Mouse (Mus musculus): ENCODE data around the gene Pqlc3.
A peak's percentile ranks its signal among the peaks of the same experiment; 100 is the strongest.
"Not testable (repeated sequence)": the region's sequence is repeated elsewhere in the genome, so short reads cannot be mapped to it uniquely, and the experiment has no call there.

Gene Pqlc3

DNA sequence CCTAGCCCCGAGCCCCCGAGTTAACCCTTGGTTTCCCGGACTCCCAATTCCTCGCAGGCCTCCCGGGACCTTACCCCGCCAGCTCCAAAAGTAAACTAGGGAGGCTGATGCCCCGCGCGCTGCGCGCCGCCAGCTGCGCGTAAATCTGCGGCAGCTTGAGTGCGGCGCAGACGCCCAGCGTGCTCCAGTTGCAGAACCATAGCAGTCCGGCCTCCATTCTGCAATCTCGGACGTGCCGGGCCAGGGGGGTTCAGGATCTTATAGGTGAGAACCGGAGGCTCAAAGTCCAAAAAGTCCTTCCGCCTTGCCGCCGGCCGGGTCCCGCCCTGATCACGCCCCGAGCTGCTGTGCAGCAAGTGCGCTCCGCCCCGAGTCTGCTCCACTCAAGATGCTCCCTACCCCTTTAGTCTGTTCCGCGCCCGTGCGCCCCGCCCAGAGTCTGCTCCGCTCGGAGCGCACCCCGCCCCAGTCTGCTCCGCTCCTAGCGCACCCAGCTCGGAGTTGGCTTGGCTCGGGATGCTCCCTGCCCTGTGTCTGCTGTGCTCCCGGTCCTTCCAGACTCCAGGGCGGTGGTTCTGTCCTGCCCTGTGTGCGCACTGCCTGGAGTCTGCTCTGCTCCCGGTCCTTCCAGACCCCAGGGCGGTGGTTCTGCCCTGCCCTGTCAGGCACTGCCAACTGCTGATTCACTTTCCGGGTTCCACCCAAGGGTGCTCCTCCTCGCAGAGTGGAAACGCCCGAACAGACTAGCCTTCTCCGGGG lies at the start of gene Pqlc3:
TSS of gene Pqlc3 (minus strand) at position 670 of the 759 bp plus-strand sequence.
- DNase-seq (ENCODE audit: extremely low spot score): peak; percentile 77

DNA sequence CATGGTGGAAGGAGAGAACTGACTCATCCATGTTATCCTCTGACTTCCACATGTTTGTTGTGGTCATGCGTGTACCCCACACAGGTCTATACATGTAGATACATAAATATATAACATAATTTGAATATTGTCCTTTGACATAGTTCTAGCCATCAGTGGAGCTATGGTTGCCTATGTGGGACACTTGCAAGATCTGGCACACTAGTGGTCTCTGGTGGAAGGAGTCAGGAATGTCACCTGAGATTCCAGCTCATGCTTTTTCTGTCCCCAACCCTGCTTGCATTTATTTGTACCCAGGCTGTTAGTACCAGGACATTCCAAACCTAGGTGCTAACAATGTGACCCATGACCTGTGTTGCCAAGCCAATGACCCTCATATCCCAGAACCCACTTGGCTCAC lies 49.6 kb upstream of the Pqlc3 start:
- no peak for DNase-seq (ENCODE audit: extremely low spot score)

DNA sequence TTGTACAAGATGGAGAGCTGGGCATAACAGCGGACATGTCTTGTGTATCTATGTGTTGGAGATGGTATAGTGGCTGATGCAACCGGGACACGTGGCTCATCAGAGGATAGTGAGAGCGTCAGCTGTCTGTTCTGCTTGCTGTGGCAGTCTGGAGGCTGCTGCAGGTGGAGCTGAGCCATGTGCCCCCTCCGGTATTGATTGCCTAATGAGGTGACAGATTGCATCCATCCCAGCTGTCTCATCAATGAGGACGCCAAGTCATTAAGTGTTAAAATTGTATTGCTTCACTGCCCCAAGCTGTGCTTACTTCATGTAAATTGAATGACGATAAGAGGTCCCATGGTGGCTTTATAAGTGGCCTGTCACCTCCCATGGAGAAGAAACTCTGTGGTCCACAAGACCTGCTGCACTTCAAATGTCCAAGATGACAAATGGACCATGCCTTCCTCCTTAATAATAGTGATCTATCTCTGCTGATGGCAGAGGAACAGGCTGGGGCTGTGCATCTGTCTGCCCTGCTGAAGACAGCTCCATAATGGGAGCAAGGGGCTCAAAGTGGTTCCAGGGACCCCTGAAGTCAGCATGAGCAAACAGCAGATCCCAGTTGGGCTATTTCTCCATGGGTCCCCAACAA lies 48.9 kb upstream of the Pqlc3 start:
- DNase-seq (ENCODE audit: extremely low spot score): no peak

DNA sequence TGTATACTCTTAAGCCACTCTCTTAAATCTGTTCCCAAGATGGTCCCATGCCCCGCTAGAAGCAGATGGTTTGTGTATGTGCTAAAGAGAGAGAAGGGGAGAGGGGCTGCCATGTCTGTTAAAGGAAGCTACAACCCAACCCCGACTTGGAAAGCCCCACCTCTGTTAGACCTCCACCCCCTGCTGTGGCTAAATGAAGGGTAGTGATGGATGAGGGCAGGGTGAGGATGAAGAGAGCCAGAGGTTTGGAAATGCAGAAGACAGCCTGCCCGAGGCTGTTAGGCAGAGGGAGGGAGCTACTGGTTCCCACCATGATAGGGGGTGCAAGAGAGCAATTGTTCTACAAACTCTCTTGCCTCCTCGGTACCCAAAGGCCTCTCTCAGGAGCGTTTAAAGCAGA lies 43.1 kb upstream of the Pqlc3 start:
- DNase-seq (ENCODE audit: extremely low spot score): no peak

DNA sequence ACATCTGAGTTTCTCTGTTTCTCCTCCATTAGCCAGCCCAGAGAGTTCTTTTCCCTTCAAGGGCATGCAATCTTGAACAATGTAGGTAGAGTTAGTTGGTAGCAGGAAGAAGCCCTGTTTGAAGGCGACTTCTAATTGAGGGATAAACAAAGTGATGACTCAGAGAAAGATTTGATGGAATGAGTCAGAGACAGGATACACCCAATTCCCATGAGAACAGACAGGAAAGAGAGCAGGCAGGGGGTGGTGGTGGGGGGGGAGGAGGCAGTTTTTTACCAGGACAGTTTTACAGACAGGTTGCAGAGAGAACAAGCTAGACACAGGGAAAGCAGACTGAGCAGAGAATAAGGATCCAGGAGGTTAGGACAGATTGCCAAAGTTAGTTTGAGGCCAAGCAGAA lies 40.4 kb upstream of the Pqlc3 start:
- no peak for DNase-seq (ENCODE audit: extremely low spot score)

DNA sequence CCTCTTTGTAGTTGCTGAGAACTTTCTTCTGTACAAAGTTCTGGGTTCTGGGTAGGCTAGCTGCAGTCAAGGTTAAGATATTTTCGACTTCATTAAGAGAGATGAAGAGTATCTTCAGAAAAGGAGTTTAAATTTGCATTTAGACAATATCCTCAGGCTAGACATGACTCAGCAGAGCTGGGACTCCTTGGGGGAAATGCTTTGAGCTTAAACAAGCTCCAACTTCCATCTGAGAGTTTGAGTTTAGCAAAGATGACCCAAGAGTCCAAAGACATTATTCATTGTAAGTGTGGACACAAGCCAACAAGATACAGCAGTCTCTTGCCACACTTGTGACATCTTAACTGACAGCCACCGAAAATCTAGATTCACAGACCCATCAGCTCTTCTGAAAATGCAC lies 39.2 kb upstream of the Pqlc3 start:
- DNase-seq (ENCODE audit: extremely low spot score): no peak

DNA sequence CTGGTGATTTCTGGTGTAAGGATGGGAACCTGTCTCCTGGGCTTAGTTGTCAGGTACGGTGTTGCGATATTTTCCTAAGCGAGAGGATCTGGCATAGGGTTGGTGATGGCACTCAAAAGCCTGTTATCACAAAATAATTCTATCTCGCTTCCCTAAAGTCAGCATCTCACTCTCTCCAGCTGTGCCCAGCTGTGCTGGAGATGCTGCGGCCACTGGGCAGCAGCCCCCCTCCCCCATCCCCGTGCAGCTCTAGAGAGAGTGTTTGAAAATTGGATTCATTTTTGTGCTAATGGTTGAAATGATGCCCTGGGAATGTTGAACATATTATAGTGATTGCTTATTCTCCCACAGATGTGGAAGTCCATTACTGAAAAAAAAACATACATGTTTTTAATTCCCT lies 38.0 kb upstream of the Pqlc3 start:
- no peak for DNase-seq (ENCODE audit: extremely low spot score)

DNA sequence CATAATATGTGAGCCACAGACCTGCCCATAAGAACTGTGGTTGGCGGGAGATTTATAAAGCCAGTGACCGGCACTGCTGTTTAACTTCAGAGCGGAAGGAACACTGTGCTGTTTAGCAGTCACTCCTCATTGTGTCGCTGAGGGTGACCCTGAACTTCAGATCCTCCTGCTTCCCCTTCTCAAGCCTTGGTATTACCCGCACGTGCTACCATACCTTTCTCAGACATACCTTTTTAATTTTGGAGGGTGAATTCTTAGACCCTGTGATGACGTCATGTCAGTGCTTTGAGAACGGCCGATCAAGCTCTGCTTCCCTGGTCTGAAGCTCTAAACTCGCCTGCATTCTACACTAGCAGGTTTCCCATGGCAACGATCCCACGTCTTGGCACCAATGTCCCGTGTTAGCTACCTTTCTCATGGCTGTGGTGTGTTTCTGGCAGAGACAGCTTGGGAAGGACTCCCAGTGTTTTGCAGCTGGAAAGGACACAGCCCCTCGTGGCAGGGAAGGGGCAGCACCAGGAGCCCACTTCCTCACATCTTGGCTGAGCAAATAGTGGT lies 36.9 kb upstream of the Pqlc3 start:
- DNase-seq (ENCODE audit: extremely low spot score): no peak

DNA sequence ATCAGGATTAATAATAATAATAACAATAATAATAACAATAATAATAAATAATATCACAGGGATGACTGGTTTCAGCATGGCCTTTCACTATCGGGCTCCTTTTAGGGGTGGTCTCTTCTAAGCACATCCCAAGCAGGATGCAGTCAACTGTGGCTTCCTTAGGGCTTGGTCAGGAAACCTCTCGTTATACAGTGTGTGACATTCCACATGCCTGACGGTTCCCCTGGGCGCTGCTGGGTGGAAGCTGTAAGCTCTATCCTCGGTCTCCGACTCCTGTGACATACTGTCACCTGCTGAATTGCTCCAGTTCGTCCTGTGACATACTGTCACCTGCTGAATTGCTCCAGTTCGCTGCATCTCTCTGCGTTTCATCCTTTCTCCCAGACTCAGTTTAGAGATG lies 36.3 kb upstream of the Pqlc3 start:
- no peak for DNase-seq (ENCODE audit: extremely low spot score)

DNA sequence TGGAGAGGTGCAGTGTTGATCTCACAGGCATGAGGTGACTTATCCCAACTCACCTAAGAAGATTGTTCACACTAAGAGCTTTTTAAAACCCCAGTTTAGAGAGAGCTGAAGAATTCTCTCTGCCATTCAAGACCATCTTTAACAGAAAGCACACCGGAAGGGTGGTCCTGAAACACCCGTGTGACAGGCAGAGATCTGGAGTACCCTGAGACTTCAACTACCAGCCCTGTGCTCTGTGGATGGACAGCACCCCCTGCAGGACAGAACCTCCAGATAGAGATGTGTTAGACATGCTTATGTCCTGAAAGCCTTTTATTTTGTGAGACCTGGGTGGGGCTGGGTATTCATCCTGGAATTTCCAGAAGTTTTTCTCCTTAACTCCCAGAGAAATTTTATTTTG lies 34.9 kb upstream of the Pqlc3 start:
- peak; percentile 29 for DNase-seq (ENCODE audit: extremely low spot score)

DNA sequence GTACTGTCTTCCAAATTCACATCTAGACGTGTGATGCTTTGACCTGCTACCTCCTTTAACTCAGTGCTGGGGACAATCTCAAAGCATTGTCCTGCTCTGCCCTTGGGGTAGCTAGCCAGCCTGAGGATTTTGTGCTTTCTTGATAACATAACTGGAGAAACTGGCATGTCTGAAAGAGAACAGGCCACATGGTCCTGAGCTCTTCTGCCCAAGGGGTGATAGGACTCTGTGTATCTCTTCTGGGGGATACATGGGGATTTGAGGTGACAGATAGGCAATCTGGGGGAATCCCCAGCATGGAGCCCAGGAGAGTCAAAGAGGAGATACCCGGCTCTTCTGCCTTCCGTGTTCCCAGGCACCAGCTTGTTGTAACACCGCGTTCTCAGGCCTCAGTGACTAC lies 34.5 kb upstream of the Pqlc3 start:
- no peak for DNase-seq (ENCODE audit: extremely low spot score)

DNA sequence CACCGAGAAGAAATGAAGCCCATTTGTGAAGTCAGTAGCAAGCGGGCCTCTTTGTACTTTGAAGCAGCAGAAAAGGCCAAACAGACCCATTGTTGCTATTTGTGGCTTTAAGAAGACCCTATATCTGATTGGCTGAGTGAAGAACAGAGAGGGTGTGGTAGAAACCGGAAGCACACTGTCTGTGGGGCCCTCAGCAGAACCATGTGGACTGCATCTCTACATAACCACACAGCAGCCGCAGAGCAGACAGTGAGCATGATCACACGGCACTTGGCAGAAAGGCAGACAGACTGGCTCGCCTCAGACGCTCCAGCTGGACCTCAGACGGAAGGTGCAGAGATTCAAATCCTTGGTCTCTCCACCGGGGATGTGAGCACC lies 33.2 kb upstream of the Pqlc3 start:
- no peak for DNase-seq (ENCODE audit: extremely low spot score)

DNA sequence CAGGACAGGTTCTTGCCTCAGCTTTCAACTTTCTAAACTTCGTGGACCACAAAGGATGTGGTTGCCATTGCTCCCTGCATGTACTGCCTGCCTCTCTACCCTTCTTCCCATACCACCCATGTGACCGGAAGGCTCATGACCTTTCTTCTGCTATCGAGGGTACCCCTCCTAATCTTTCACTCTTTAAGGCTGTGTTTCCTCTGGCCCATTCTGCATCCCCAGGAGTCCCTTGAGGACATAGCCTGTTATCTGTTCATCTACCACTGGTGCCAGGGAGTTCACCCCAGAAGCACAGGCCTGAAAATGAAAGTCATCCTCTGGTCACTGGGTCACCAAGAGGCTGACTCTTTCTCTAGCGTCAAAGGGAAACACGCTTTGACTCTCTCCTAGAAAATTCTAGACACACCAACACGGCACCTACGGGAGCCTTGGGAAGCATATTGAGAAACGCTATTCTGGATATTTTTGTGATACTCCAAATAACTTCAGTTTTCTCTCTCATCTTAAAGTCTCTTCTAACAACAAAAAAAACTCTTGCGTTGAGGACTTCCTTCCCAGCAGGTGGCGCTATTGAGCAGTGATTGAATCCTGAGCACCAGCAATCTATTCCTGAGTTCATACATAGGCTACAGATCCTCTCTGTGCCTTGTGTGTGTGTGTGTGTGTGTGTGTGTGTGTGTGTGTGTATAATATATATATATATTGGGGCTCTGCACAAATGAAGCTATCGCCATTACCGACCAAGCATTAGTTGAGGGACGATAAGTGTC lies 32.7 kb upstream of the Pqlc3 start:
- peak; percentile 70 for DNase-seq (ENCODE audit: extremely low spot score)

DNA sequence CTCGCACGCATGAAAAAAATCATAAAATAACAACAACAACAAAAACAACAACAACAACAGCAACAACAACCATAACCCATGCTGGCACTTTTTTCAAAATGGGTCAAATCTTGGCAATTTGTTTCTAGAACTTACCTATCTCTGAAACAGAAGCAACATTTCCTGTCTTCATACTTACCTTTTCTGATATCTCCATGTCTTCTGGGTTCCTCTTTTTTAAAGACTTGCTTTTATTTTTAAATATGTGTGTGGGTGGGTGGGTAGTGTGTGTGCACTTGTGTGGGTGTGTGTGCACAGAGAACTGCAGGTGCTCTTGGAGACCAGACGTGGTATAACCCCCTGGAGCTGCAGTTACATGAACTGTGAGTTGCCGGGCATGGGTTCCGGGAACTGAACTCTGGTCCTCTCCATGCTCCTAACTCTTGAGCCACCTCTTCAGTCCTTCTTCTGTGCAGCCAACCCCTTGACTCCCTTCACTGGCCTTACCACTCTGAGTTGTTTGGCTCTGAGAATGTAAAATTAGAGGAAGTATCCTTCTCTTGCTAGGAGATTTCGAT lies 24.4 kb upstream of the Pqlc3 start:
- DNase-seq (ENCODE audit: extremely low spot score): no peak

DNA sequence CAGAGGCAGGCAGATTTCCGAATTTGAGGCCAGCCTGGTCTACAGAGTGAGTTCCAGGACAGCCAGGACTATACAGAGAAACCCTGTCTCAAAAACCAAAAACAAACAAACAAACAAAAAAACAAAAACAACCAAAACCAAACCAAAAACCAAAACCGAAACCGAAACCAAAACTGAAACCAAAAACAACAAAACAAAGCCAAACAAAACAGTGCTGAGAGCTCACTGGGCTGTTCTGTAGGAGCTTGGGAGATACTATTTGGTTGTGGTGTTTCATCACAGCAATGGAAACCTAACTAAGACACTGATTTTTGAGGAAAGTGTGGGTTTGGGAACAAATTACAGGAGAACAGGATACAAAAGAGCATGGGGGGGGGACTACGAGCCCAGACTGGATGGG lies 21.9 kb upstream of the Pqlc3 start:
- DNase-seq (ENCODE audit: extremely low spot score): no peak

DNA sequence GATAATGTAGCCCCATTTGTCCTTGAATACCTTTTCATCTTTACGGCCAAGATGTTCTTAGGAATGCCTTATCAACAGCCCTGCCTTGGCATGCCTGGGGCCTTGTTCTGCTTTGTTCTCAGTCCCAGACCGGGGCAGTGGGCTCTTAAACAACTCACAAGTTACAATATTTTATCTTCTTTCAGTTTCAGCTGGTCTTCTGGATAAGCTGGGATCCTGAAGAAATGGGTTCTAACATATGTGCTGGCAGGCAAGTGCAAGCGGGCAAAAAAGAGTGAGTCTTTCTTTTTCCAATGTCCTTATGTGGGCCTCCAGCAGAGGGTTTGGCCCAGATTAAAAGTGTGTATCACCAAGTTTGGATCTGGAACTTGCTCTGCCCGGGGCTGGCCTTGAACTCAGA lies 20.9 kb upstream of the Pqlc3 start:
- not testable (repeated sequence) for DNase-seq (ENCODE audit: extremely low spot score)

DNA sequence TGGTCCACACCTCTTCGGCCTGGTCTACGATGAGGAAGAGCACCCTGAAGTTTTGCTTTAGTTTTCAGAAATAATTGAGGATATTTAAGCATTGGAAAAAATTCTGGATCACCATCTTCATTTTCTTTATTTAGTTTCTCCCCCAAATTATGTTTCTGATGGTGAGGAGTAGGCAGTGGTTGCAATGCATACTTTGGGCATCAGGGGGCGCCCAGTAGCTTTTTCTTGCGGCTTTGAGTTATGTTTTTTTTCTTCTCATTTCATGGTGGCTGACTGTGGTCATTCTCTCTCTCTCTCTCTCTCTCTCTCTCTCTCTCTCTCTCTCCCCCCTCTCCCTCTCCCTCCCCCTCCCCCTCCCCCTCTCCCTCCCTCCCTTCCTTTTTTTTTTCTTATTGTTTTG lies 18.3 kb upstream of the Pqlc3 start:
- peak; percentile 42 for DNase-seq (ENCODE audit: extremely low spot score)

DNA sequence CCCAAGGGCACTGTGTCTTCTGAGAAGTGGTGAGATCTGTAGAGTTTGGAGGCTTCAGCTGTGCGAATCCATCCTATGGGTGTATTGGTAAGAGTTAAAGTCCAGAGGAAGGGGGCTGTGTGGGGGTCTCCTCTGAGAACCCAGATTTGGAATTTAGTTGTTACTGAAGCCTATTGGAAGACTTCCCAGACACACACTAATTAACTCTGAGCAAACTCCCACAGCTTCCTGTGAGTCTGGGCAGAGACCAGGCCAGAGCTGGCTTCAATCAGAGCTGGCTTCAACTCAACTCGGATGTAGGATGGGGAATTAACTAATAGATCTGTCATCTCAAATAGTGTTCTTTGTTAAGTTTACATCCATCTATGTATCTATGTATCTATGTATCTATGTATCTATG lies 15.5 kb upstream of the Pqlc3 start:
- DNase-seq (ENCODE audit: extremely low spot score): no peak

DNA sequence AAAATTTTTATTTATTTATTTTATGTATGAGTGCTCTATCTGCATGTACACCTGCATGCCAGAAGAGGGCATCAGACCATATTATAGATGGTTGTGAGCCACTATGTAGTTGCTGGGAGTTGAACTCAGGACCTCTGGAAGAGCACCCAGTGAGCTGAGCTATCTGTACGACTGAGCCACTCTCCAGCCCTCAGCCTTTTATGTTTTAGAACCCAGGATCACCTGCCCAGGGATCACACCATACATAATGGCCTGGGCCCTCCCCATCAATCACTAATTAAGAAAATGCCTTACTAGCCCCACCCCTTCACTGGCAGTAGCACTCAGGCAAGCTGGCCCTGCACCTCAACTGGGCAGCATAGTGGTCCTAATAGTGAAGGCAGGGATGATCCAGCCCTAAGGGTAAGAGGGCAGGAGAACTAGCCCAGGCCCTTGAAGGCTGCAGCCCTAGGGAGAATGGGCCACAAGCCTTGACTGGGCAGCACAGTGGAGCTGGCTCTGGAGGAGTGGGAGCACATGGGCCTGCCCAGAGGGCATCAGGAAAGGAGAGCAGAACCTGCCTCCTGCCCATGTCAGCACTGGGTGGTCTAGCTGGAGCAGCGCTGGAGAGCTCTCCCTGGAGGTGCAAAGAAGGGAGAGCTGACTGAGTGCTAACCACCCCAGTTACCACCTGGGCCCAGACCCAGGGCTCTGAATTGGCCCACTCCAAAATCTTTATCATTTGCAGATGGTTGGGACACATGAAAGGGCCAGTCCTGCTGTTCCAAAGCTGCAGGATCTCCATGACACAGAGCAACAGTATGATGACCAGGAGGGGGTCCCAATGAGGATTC lies 12.1 kb upstream of the Pqlc3 start:
- DNase-seq (ENCODE audit: extremely low spot score): no peak

DNA sequence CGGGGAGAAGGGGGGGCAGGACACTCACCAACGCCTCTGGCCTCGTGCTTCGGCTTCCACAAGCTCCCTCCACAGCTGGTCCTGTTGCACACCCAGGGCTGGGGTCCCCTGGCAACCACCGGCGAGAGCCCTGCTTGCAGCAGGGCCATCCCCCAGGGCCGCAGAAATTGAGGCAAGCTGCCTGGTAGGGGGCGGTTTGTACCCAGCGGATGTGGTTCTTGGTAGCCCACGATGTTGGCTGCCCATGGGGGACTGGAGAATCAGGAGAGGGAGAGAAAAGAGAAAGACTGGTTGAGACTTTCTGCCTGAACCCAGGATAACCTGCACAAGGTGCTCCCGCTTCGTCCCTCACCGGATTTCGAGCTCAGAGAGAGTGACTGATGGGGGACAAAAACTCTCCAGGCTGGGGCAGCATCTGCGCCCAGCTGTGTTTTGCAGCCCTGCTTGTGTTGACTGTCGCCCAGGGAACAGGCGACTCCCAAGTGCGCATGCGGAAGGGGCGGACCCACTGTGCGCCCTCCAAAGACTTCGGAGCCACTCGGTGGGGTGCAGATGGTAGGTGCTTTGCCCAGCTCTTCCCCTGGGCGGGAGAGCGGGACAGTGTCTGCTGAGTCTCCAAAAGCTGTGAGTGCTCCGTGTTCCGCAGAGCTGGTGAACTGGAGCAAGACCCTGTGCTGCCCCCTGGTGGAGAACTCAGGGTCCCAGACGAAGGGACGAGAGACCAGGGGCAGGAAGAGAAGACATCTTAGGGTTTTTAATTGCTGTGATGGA lies 11.1 kb upstream of the Pqlc3 start, which contains the start of gene 2410004P03Rik:
TSS of gene 2410004P03Rik (minus strand) at position 628 of the 771 bp plus-strand sequence.
- peak; percentile 86 for DNase-seq (ENCODE audit: extremely low spot score)

DNA sequence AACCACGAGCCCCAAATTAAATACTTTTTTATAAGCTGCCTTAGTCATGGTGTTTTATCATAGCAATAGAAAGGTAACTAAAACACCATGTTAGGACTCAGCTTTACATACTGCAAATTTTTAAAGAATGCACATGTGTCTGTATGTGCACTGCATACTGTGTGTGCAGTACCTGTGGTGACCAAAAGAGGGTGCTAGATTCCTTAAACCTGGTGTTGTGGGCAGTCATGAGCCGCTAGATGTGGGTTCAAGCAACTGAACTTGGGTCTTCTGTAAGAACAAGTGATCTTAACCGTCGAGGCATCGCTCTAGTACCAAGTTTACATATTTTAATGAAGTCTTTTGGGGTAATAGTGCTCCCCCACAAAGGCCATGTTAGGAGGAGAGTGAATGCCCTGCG lies 9.3 kb upstream of the Pqlc3 start:
- no peak for DNase-seq (ENCODE audit: extremely low spot score)

All from embryo, embryonic 9.5 days (tissue).